Mouse (Mus musculus) thymus, adult 2 months (tissue): Measurements from ENCODE around the gene Sec1.

ENCODE experiments used
- CTCF ChIP-seq: fragments of 200-500 bp; IDR thresholded peaks from 2 replicates; pipeline ENCODE4 v1.5.1; 2012; ENCODE audit warnings: mild to moderate bottlenecking, control low read depth, low read length, moderate library complexity, borderline replicate concordance; ENCODE audit not compliant: control insufficient read depth, poor library complexity, insufficient read depth; ENCODE audit errors: extremely low read depth
- POLR2A ChIP-seq: fragments of 200-500 bp; IDR thresholded peaks from 2 replicates; pipeline ENCODE4 v1.6.1; 2012; ENCODE audit warnings: mild to moderate bottlenecking, low read length, control low read depth, moderate library complexity; ENCODE audit not compliant: control insufficient read depth, poor library complexity, insufficient read depth; ENCODE audit errors: extremely low read depth

DNA sequence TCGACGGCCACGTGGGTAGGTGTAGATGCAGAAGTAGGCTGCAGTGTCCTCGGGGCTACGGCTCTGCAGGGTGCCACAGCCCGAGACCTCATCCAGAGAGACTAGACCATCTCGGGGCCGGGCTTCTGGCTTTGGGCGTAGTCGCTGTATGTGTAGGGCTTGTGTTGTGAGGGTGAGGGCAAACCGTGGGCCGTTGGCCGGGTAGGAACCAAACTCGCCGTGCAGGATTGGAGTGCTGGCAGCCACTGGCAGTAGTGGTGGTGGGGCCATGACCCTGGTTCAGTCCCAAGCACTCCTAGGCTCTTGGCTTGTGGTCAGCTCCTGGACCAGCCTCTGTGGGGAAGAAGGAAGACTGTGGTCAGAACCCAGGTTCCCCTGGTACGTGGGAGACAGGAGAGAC is 19.2 kb upstream of the Sec1 start:
- TF ChIP-seq CTCF (no peak), POLR2A (no peak)
